Mouse (Mus musculus) cerebellum, adult 8-10 months (tissue): ENCODE data around the gene Atp5l.
"Not testable (repeated sequence)": the region's sequence is repeated elsewhere in the genome, so short reads cannot be mapped to it uniquely, and the experiment has no call there.

Experiments
- DNase-seq: peaks from one replicate; pipeline ENCODE4 v3.0.0; 2022

Gene Atp5l

GRCm38 (mm10) chr9:44920374-44921122 lies at the start of gene Atp5l:
Atp5l (minus strand) TSS chr9:44920742.
- DNase-seq: peak; percentile 91

- DNase-seq: no peak
These were observed 48.9 kb upstream of the Atp5l start for GRCm38 (mm10) chr9:44969450-44969849.

GRCm38 (mm10) chr9:44967763-44968162 lies 47.2 kb upstream of the Atp5l start:
- not testable (repeated sequence) for DNase-seq

- peak; percentile 81 for DNase-seq
These were observed 46.3 kb upstream of the Atp5l start for GRCm38 (mm10) chr9:44966815-44967242.

- DNase-seq: no peak
These were observed 45.4 kb upstream of the Atp5l start for GRCm38 (mm10) chr9:44965833-44966466.

GRCm38 (mm10) chr9:44965126-44965832 lies 44.7 kb upstream of the Atp5l start, which contains the start of gene Ube4a:
Ube4a (minus strand) TSS chr9:44965600.
- peak; percentile 99 for DNase-seq

- no peak for DNase-seq
These were observed 33.9 kb upstream of the Atp5l start for GRCm38 (mm10) chr9:44954432-44954831.

GRCm38 (mm10) chr9:44947836-44948235 lies 27.3 kb upstream of the Atp5l start:
- no peak for DNase-seq

- DNase-seq: no peak
These were observed 25.7 kb upstream of the Atp5l start for GRCm38 (mm10) chr9:44946185-44946695.

GRCm38 (mm10) chr9:44942421-44942820 lies 21.9 kb upstream of the Atp5l start:
- peak; percentile 75 for DNase-seq

GRCm38 (mm10) chr9:44941756-44942155 lies 21.2 kb upstream of the Atp5l start:
- no peak for DNase-seq

- no peak for DNase-seq
These were observed 1.0 kb upstream of the Atp5l start for GRCm38 (mm10) chr9:44921543-44921942.

GRCm38 (mm10) chr9:44921123-44921468 lies 554 bp upstream of the Atp5l start:
- no peak for DNase-seq

- DNase-seq: no peak
These were observed 936 bp downstream of the Atp5l start for GRCm38 (mm10) chr9:44919606-44920005.

GRCm38 (mm10) chr9:44916196-44916595 lies 4.3 kb downstream of the Atp5l start:
- DNase-seq: peak; percentile 43

GRCm38 (mm10) chr9:44914706-44915105 lies 5.8 kb downstream of the Atp5l start:
- DNase-seq: no peak

- no peak for DNase-seq
These were observed 9.2 kb downstream of the Atp5l start for GRCm38 (mm10) chr9:44911365-44911764.

- DNase-seq: peak; percentile 44
These were observed 14.9 kb downstream of the Atp5l start for GRCm38 (mm10) chr9:44905620-44906019.

- peak; percentile 82 for DNase-seq
These were observed 15.6 kb downstream of the Atp5l start for GRCm38 (mm10) chr9:44904964-44905363.

- no peak for DNase-seq
These were observed 16.7 kb downstream of the Atp5l start for GRCm38 (mm10) chr9:44903856-44904255.

- no peak for DNase-seq
These were observed 20.1 kb downstream of the Atp5l start for GRCm38 (mm10) chr9:44900402-44900801.

GRCm38 (mm10) chr9:44899716-44900115 lies 20.8 kb downstream of the Atp5l start:
- DNase-seq: no peak

- DNase-seq: no peak
These were observed 23.5 kb downstream of the Atp5l start for GRCm38 (mm10) chr9:44897024-44897423.

GRCm38 (mm10) chr9:44892664-44893063 lies 27.9 kb downstream of the Atp5l start:
- no peak for DNase-seq
